Mouse (Mus musculus) spleen, adult 2 months (tissue): Measurements from ENCODE around the gene Kif16b. TPM values are rescaled to one million over a fixed set of nuclear protein-coding genes. Genes with fewer than 3 reads are reported as not detected.

Experiments
- DNase-seq, 2 experiments: peaks; one replicate each; pipeline versions ENCODE4 v3.0.0 to v3.0.0-alpha.2; 2012 to 2021; ENCODE audit warnings: low spot score in 2 of 2, low read depth in 1 of 2
- H3K27ac ChIP-seq: fragments of 200-500 bp; 2 replicates; pipeline ENCODE4 v1.5.1; 2012; ENCODE audit warnings: low read length, inconsistent platforms; ENCODE audit not compliant: insufficient read depth
- H3K27me3 ChIP-seq: fragments of 200-500 bp; 2 replicates; pipeline ENCODE4 v1.6.1; 2012; ENCODE audit warnings: mild to moderate bottlenecking, moderate library complexity, low read length, inconsistent platforms; ENCODE audit not compliant: control insufficient read depth, insufficient read depth
- H3K36me3 ChIP-seq: fragments of 200-500 bp; 2 replicates; pipeline ENCODE4 v1.6.1; 2012; ENCODE audit warnings: mild to moderate bottlenecking, low read length, inconsistent platforms; ENCODE audit not compliant: control insufficient read depth, insufficient read depth
- H3K4me1 ChIP-seq: fragments of 200-500 bp; 2 replicates; pipeline ENCODE4 v1.6.1; 2011; ENCODE audit warnings: inconsistent platforms; ENCODE audit not compliant: control insufficient read depth, insufficient read depth, insufficient read length
- H3K4me3 ChIP-seq: fragments of 200-500 bp; 2 replicates; pipeline ENCODE4 v1.5.1; 2011; ENCODE audit warnings: mild to moderate bottlenecking, inconsistent platforms; ENCODE audit not compliant: insufficient read depth, insufficient read length; ENCODE audit errors: extremely low read depth
- CTCF ChIP-seq: fragments of 200-500 bp; IDR thresholded peaks from 2 replicates; pipeline ENCODE4 v1.5.1; 2011; ENCODE audit warnings: mild to moderate bottlenecking, inconsistent platforms; ENCODE audit not compliant: insufficient read depth, insufficient read length, insufficient replicate concordance; ENCODE audit errors: extremely low read depth
- POLR2A ChIP-seq: fragments of 200-500 bp; IDR thresholded peaks from 2 replicates; pipeline ENCODE4 v1.6.1; 2011; ENCODE audit warnings: low read depth, low read length, inconsistent platforms
- WGBS: fragments of 180-500 bp; shearing (Covaris S2); methylation state at CpG from one replicate; pipeline ENCODE4 v1.1.7; 2018; 5-methylcytosine and 5-hydroxymethylcytosine counted together
- polyA plus RNA-seq: library from polyadenylated mRNA; depleted of rRNA; stranded (reverse); fragments of >200 nt; gene quantifications from 2 replicates; pipeline ENCODE4 v1.2.3, GENCODE M21; 2012

Kif16b gene
- polyA plus RNA-seq, 1 experiment = 5.6 TPM

GRCm38 (mm10) chr2:142611113-142611512, 290.2 kb downstream of the Kif16b start:
- no peak overlapping the region for H3K4me3 ChIP-seq
- no peaks in the 10 kb centered on the region for H3K36me3 ChIP-seq
- TF ChIP-seq CTCF (peak; percentile 17; the same call in 1 of the 2 replicates), POLR2A (no peak)
- H3K27me3 ChIP-seq = no peaks in the 10 kb centered on the region
- 28% methylated on average over 6 of the region's 6 CpGs for WGBS
- H3K27ac ChIP-seq = no peak overlapping the region
- DNase-seq = peak; percentile 22 to 29
- no peaks in the 10 kb centered on the region for H3K4me1 ChIP-seq

GRCm38 (mm10) chr2:142610206-142610605, 291.1 kb downstream of the Kif16b start:
- no peaks in the 10 kb centered on the region for H3K27me3 ChIP-seq
- no peak overlapping the region for H3K4me3 ChIP-seq
- no peak for DNase-seq
- no peaks in the 10 kb centered on the region for H3K4me1 ChIP-seq
- no peak overlapping the region for H3K27ac ChIP-seq
- no peaks in the 10 kb centered on the region for H3K36me3 ChIP-seq
- no peak for TF ChIP-seq CTCF
- no peak for TF ChIP-seq POLR2A
- 85% methylated on average over 5 of the region's 5 CpGs for WGBS

DNA sequence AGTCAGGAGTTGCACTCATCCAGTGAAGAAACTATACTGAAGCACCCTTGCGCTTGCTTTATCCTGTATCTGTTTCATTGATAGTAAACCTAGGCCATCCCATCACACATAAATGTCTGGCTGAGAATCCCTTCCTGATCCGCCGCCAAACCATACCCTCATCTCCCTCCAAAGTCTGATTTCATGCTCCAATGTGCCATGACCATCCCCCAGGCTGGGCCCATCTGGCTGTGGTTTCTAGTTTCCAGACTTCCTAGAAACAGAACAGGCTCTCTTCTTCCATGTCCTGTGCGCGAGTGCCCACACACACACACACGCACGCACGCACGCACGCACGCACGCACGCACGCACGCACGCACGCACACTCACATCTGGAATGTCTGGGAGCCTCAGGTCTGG, 292.6 kb downstream of the Kif16b start:
- TF ChIP-seq POLR2A = no peak
- TF ChIP-seq CTCF = no peak
- Histone ChIP-seq H3K4me3 (no peak overlapping the region), H3K27me3 (no peaks in the 10 kb centered on the region), H3K36me3 (no peaks in the 10 kb centered on the region), H3K4me1 (no peaks in the 10 kb centered on the region), H3K27ac (no peak overlapping the region)
- 95% methylated on average over 17 of the region's 17 CpGs for WGBS
- DNase-seq = no peak

GRCm38 (mm10) chr2:142604762-142605161, 296.6 kb downstream of the Kif16b start:
- Histone ChIP-seq H3K27me3 (no peaks in the 10 kb centered on the region), H3K36me3 (no peaks in the 10 kb centered on the region), H3K4me3 (no peak overlapping the region), H3K4me1 (no peaks in the 10 kb centered on the region), H3K27ac (no peak overlapping the region)
- WGBS = 75% methylated on average over 4 of the region's 4 CpGs
- TF ChIP-seq CTCF (no peak), POLR2A (no peak)
- no peak for DNase-seq

- WGBS = 81% methylated on average over 2 of the region's 2 CpGs
- Histone ChIP-seq H3K36me3 (no peaks in the 10 kb centered on the region), H3K4me3 (no peak overlapping the region), H3K4me1 (no peaks in the 10 kb centered on the region), H3K27ac (no peak overlapping the region), H3K27me3 (no peaks in the 10 kb centered on the region)
- no peak for DNase-seq
- TF ChIP-seq POLR2A (no peak), CTCF (no peak)
These were observed 298.1 kb downstream of the Kif16b start for GRCm38 (mm10) chr2:142603210-142603609.

- no peak for TF ChIP-seq POLR2A
- TF ChIP-seq CTCF = no peak
- H3K27me3 ChIP-seq = no peaks in the 10 kb centered on the region
- no peaks in the 10 kb centered on the region for H3K36me3 ChIP-seq
- WGBS = 84% methylated on average over 4 of the region's 4 CpGs
- no peak overlapping the region for H3K27ac ChIP-seq
- H3K4me1 ChIP-seq = no peaks in the 10 kb centered on the region
- no peak for DNase-seq
- no peak overlapping the region for H3K4me3 ChIP-seq
These were observed 302.1 kb downstream of the Kif16b start for GRCm38 (mm10) chr2:142599235-142599634.

GRCm38 (mm10) chr2:142596176-142597170, 304.9 kb downstream of the Kif16b start:
- H3K36me3 ChIP-seq = no peaks in the 10 kb centered on the region
- no peak overlapping the region for H3K4me3 ChIP-seq
- 84% methylated on average over 17 of the region's 17 CpGs for WGBS
- H3K27ac ChIP-seq = no peak overlapping the region
- H3K4me1 ChIP-seq = no peaks in the 10 kb centered on the region
- DNase-seq = no peak
- no peak for TF ChIP-seq CTCF
- TF ChIP-seq POLR2A = no peak
- H3K27me3 ChIP-seq = no peaks in the 10 kb centered on the region
